Mouse (Mus musculus): ENCODE data around the gene Fut8.
"Not testable (repeated sequence)": the region's sequence is repeated elsewhere in the genome, so short reads cannot be mapped to it uniquely, and the experiment has no call there.

Gene Fut8

DNA sequence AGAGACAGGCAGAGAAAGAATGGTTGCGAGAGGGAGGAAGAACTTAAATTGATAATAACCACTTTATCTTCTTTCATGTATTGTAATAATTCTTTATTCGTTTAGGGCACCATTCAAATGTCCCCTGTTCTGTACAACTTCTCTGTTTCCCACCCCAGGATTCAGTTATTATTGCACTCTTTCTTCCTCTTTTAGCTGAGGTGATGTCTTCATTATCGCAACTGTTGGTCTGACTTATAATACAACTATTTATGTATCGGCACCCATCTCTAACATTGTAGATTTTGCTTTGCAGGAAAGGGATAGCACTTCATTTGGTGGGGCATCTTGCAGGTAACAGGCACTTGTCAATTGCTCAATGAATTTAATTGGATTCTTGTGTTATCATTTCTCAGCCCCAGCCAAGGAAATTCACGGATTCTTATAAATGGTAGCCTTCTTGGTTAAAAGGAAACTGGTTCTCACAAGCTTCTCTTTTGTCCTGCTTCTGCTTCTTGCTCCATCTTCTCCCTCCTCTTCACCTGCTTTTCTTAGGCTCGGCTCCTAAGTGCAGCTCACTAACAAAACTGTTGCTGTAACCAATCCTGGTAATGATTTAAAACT lies 15.6 kb upstream of the Fut8 start:
- in situ Hi-C loops (cut with MboI, MseI), result no loop called here

DNA sequence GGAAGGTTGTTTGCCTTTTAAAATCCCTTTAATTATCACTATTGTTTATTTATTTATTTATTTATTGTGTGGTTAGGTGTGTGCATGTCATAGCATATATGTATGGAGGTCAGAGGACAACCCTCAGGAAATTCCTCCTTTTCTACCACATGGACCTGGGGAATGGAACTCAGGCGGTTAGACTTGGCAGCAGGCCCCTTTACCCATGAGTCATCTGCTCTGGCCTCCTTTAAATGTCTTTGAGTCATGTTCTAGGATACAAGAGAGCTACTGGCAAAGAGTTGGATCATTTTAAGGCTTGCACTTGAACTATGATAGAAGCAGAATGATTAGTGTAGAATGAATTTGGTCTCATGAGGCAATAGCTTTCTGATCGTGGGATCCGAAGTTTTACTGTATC lies 14.3 kb upstream of the Fut8 start:
- in situ Hi-C loops (cut with MboI, MseI), result no loop called here

DNA sequence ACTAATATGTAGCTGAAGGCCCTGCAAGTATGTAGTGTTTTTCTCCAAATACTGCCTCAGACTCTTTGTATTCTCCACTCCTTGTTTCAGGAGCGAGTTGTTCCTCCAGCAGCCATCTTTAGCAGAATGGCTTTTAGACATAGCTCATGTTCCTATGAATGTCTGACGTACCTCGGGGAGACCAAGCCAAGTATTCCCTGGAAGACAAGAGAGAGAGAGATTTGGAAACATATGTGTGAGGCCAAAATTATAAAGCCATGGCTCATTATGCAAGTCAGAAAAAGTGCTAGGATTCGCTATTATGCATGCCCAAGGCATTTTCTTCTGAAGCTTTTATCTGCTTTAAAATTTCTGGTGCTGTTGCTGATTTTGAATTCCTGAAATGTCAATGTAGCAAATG lies 13.8 kb upstream of the Fut8 start:
- in situ Hi-C loops (cut with MboI, MseI), result no loop called here

GRCm38 (mm10) chr12:77224891-77225290 lies 13.0 kb upstream of the Fut8 start:
- in situ Hi-C loops (cut with MboI, MseI), result no loop called here

DNA sequence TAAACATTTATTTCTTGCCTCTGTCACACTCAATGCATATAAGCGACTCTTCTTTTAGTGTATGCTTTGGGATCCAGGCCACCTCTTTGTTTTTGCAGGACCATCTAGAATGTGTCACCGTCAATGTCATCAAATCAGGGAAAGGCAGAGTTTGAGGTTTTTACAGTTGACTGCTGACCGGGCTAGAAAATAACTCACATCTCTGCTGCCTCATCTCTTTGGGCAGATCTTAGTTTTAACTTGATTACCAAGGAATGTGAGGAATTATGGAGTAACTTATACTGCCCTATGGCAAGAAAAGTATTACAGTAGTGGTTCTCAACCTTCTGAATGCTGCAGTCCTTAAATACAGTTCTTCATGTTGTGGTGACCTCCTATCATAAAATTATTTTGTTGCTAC lies 12.2 kb upstream of the Fut8 start:
- in situ Hi-C loops (cut with MboI, MseI), result no loop called here

- in situ Hi-C loops (cut with MboI, MseI), result loop anchor here (10.0 kb wide), 1 partner anchor 181 kb away; no protein-coding TSS in a partner anchor
Measured at GRCm38 (mm10) chr12:77235958-77236357, 2.0 kb upstream of the Fut8 start.

- in situ Hi-C loops (cut with MboI, MseI), result loop anchor here (10.0 kb wide), 1 partner anchor 184 kb away; no protein-coding TSS in a partner anchor
Measured at GRCm38 (mm10) chr12:77238531-77239389, 835 bp downstream of the Fut8 start.

DNA sequence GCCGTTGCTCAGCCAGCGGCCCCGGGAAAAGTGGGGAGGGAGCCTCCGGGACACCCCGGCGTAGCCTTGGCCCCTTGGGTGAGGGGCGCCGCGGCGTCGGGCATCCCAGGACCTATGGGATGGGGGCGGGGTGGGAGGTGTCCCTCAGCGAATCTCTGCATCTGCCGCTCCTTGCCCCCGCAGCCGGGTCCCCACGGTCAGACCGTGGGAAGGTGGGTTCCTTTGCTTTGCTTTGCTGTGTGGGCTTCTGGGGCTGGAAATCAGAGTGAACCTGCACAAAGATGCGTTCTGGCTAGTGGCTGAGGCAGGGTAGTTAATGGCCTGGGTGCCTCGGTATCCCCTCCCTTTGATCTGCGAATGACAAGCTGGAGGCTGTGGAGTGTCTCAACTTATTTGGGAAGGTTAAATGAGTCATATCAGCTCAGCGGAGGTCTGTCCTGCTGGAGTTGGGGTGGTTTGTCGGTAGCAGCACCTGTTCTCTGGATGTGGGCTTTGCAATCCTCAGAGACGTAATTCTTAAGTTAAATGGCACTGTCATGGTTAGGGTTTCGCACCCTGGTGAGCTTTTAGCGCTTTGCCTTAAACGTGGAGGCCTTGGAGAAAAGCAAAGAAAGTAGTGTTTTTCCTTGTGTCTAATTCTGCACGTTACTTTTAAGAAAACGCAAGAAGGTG lies 1.6 kb downstream of the Fut8 start:
- in situ Hi-C loops (cut with MboI, MseI), result loop anchor here (10.0 kb wide), 3 partner anchors 185 to 435 kb away; no protein-coding TSS in a partner anchor

GRCm38 (mm10) chr12:77240372-77240771 lies 2.4 kb downstream of the Fut8 start:
- in situ Hi-C loops (cut with MboI, MseI), result loop anchor here (10.0 kb wide), 2 partner anchors 424 to 434 kb away; no protein-coding TSS in a partner anchor

DNA sequence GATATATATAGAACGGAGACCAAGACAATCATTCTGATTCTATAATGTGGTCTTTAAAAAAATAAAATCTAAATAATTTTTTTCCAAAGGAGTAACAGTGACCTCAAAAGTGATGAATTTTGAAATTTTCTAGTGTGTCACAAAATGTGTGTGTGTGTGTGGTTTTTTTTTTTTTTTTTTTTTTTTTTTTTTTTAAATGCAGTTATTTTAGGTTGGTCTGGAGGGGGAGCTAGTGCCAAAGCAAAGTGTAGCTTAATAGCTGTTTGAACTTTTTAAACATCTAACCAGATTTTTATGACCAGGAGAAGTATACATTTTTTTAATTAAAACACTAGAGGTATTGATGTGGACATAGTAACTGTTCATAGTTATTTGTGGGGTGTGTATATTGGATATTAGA lies 2.9 kb downstream of the Fut8 start:
- in situ Hi-C loops (cut with MboI, MseI), result loop anchor here (10.0 kb wide), 2 partner anchors 424 to 434 kb away; no protein-coding TSS in a partner anchor

- in situ Hi-C loops (cut with MboI, MseI), result no loop called here
Measured at GRCm38 (mm10) chr12:77262650-77263049, 24.7 kb downstream of the Fut8 start.

- in situ Hi-C loops (cut with MboI, MseI), result no loop called here
Measured at GRCm38 (mm10) chr12:77263816-77264215, 25.9 kb downstream of the Fut8 start.

DNA sequence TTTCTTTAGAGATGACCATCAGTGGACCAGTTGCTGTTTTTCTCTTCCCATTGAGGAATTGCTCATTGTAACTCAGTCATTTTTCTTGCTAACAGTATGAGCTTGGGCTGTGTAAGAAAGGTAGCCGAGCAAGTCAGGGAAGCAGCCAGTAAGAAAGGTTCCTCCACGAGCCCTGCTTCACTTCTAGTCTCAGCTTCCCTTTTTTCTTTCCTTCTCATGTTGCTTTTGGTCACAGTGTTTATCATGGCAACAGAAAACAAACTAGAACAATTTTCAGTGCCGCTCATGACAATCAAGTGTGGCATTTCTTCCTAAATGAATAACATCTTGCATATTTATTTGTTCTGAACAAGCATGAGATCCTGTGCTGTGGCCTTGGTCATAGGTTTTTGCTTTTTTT lies 32.8 kb downstream of the Fut8 start:
- in situ Hi-C loops (cut with MboI, MseI), result no loop called here

DNA sequence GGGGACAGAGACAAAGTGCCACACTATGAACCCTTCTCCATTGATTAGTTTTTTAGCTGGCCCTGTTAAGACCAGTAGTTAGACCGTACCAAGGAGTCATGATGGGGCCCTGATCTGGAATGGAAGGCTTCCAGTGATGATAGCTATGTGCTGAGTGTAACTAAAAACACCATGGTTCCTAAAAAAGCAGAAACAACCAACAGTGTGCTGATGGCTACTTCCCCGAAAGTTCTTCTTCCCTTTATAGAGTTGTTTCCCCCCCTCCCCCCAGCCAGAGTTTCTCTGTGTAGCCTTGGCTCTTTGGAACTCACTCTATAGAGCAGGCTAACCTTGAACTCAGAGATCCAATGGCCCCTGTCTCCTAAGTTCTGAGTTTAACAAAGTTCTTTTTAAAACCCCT lies 50.6 kb downstream of the Fut8 start:
- in situ Hi-C loops (cut with MboI, MseI), result no loop called here

DNA sequence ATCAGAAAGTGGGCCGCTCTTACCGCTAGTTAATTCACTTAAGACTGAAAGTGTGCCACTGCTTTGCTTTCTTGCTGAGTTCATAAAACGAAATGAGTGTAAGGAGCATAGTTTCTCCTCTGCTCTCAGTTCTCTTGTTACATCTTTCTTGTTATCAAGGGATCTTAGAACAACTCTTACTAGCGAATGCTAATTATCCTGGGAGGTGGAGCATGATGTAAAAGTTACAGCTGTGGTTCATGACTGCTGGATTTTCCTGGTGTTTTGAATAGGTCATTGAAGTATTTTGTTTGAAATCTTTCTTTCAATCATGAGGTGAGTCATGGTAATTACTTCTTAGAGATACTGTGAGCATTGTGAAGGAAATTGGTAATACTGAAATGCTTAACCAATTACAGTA lies 53.1 kb downstream of the Fut8 start:
- in situ Hi-C loops (cut with MboI, MseI), result no loop called here

GRCm38 (mm10) chr12:77291864-77292263 lies 53.9 kb downstream of the Fut8 start:
- in situ Hi-C loops (cut with MboI, MseI), result not testable (repeated sequence)

- in situ Hi-C loops (cut with MboI, MseI), result no loop called here
Measured at GRCm38 (mm10) chr12:77292375-77293258, 54.7 kb downstream of the Fut8 start.

GRCm38 (mm10) chr12:77296119-77296518 lies 58.2 kb downstream of the Fut8 start:
- in situ Hi-C loops (cut with MboI, MseI), result no loop called here

- in situ Hi-C loops (cut with MboI, MseI), result no loop called here
Measured at GRCm38 (mm10) chr12:77297114-77297513, 59.2 kb downstream of the Fut8 start.

DNA sequence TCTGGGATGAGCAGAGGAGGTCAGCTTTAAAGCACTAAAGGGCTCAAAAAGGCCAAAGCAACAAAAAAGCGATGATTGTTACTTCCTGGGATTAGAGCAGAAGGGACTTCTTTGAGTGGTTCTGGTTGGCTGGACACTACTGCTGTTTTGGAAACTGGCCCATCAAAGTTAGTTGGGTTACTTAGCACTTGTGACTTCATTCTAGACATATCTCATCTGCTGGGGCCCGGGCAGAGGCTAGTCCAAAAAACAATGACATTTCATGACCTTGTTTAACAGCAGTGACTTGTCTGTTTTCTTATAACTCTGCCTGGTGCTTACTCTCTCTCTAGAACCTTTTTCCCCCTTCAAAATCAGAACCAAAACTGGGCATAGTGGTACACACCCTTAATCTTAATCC lies 59.9 kb downstream of the Fut8 start:
- in situ Hi-C loops (cut with MboI, MseI), result no loop called here

DNA sequence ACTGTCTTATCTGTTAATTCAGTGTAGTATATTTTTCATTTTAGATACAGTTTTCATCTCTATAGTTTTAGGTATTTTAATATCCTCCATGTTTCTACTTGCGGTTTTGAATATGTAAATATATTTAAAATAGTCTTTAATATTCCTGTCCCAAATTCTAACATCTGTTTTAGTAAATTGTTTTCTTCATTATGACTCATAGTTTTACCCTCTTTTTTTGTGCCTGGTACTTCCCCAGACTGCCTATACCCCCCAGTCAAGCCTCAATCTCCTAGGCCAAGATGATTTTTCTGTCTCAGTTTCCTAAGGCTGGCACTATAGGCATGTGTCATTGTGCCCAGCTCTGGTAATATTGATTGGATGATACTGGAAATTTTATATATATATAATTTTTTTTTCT lies 64.1 kb downstream of the Fut8 start:
- in situ Hi-C loops (cut with MboI, MseI), result no loop called here
